Mouse (Mus musculus): Measurements from ENCODE around the gene Mybpc2.

The Mybpc2 gene

DNA sequence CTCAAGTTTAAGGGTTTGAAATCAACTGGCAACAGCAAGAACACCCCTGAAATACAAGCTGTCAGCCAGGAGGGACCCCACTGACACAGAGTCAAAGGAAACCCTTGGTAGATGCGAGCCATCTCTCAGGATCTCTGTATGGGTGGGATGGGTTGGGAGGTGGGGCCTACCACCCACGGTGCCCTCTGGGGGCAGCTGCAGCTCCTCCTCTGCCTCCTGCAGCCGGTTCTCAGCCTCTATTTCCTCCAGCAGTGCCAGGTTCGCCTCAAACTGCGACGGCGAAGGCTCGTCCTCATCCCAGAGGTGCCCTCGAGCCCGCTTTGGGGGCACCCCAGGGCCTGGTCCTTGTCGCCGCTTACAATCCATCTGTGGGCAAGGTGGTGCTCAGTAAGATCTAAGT lies 18.6 kb upstream of the Mybpc2 start:
- DNase-seq: peak; percentile 61

DNA sequence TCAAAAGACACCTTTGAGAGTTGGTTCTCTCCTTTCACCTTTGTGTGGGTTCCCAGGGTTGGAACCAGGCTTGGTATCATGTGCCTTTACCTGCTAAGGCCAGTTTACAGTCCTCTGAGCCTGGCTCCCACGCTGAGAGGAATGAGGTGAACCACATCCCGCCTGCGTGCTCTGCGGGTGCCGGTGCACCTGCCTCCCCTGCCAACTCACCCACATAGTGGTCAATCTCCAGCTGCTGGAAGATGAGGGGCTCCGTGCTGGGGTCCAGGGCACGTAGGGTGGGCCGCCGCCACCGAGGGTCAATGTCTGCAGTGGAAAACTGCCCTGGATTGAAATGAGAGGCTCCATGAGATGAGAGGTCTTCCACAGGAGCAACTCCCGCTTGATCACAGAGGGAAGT lies 18.1 kb upstream of the Mybpc2 start:
- peak; percentile 53 for DNase-seq

DNA sequence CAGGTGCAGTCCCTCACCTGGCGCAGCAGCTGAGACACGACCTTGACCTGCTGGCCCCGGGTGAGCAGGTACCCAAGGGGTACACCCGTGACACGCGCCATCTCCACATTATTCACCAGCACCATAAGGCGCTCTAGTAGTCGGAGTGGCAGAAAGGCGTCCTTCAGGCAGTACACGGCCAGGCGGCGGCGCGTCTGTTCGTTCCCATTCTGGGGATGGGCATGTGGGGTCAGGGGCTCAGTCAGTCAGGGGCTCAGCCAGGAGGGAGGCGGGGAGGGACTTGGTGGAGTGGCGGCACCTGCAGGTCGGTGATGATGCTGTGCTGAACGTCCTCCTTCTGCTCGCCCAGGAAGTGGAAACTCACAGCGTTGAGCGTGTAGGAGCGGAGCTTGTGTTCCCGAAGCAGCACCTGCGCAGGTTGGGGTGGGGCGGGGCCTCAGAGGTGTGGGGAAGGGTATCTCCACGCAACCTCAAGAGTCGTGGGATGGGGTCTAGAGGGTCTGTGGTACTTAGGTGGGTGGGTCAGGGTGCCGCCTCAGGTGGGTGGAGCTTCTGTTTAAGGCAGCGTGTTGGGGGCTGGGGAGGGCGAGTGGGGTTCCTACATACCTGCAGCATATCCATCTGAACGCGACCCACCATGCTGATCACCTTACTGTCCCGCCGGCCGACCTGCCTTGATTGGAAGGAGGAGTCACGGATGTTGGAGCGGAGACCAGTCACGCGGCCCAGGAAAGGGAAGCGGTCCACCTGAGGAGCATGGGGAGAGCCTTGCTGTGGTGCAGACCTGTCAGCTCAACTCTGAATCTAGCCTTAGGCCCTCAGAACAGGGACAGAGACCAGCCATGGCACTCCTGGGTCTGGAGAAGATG lies 14.5 kb upstream of the Mybpc2 start:
- no peak for DNase-seq

DNA sequence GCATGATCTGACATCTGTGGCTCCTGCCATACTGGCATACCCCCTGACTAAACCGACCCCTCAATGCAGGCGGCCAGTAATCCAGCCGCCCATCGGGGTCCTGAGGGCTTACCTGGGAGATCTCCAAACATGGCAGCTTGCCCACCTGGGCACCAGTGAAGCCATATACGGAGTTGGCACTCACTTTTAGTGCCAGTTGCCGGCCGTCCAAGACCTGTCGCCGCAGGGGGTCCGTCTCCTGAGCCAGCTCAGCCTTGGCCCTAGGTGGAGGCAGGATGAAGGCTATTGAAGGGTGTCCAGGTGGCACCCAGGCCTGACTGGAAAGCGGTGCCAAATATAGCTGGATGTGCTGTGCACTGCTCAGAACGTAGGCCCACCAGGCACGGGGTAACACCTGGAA lies 13.0 kb upstream of the Mybpc2 start:
- no peak for DNase-seq

DNA sequence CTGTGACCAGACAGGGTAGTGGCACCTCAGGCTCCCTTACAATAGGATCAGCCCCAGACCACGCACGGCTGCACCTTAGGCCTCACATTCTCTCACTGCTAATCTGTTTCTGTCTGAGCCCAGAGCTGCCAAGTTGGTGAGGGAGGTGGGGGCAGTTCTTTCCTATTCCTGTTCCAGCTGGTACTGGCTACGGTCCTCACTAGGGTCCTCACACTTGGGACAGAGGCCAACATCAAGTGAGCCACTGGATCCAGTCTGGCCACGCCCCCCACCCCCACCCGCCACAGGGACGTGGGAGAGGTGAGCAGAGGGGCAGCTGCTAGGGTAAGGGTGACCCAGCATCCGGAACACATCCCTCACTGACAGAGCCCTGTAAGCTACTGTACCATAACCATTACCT lies 12.6 kb upstream of the Mybpc2 start:
- no peak for DNase-seq

DNA sequence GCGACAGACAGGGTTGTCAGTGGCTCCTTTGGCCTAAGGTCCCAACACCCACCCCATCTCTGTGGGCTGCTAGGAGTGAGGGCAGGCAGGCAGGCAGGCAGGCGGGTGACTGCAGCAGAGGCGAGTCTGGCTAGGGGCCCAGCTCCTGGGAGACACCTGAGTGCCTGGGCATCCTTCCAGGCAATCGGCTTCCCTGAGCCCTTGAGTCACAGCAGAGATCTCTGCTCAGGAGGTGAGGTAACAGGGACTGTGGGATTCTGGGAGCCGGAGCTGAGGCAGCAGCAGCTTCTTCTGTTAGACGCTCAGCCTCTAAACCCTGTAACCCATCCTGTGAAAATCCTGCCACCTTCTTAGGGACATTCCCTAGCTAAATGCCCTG lies 12.1 kb upstream of the Mybpc2 start:
- DNase-seq: no peak

DNA sequence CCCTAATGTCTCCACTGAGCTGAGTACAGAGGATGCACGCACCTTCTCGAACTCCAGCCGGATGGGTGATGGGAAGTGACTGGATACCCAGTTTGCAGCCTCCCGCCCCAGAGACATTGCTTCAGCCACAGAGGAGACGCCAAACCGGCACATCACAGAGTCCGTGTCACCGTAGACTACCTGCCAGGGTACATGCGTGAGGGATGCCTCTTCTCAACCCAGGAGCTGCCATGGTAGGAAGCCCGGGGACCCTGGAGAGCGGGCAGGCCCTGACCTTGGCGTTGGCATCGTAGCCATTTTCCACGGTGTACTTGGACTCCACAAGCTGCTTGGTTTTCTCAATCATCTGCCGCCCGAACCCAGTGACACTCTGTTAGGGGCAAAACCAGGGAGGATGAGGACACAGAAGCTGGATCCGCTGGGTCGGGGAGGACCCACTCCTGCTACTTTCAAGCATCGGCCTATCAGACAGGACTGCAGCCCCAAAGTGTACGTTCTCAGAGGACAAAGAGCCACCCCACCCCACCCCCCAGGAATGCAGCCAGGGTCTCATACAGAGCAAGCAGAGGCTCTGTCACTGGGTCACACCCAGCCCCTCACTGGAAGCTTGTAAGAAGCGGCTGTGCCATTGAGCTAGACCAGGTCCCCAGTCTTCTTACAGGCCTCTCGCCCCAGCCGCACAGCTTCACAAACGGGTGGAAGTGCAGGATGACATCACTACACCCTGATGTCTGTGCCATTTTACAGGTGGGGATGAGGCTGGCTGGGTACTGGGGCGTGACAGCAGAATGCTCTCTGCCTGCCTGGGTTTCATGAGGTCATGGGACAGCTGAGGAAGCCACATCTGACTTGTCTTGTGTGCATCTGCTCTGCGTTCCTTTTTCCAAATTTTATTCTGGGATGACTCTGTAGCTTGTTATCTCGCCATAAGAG lies 11.5 kb upstream of the Mybpc2 start:
- no peak for DNase-seq

DNA sequence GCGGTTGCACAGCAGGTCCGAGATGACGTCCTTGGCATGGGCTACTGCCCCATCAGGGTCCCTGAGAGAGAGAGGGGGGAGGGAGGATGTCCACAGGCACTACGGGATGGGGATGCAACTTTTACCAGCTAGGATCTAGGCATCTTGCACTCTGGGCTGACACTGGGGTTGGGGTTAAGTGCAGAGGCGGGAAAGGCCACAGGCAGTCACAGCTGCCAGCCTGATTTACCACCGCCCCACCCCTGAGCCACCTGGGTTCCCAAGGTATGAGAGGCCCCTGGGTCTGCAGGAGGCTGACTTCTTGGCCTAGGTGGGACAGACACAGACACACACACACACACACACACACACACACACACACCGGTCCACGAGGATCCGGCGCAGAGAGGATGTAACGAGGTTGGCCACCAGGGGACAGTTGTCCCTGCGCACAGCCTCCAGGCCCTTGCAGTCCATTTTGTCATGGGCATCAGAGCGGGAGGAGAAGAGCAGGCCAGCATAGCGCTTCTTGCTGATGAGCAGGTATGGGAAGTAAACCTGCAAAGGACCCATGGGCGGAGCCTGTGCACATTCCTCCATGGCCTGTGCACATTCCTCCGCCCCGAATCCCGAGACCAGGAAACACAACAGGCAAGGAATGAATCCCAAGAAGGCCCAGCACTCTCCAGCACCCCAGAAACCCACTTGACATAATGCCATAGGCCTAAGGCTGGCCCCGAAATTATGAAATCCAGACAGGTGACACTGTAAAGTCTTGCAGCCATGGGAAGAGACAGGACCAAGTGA lies 10.4 kb upstream of the Mybpc2 start:
- peak; percentile 16 for DNase-seq

DNA sequence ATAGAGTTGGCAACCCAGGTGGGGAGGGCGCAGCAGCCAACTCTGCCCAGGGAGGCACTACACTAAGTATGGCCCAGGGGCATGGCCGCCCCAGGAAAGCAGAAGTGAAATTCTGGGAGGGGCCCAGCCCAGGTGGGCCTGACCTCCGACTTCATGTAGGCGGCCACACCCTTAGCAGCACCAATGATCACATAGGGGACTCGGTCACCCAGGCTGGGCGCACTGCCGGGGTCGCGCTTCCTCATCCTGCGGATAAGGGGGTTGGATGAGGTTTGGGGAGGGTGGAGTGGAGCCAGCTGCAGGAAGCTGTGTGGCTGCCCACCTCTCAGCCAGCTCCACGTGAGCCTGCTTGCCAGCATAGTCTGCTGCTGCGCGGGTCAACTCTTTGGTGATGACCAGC lies 9.8 kb upstream of the Mybpc2 start:
- DNase-seq: peak; percentile 33

DNA sequence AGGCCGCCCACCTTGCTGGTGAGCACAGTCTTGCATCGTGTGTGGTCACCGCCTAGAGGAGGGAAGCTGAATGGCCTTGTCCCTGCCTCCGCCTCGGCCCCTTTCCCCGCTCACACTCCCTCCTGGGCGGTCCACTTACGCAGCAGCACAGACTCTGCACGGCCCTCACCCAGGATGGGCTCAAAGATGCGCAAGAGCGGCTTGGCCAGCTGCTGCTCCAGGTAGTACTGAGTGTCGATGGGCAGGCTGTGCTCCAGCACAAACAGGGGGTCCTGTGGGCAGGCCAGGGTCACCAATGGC lies 9.2 kb upstream of the Mybpc2 start:
- no peak for DNase-seq

DNA sequence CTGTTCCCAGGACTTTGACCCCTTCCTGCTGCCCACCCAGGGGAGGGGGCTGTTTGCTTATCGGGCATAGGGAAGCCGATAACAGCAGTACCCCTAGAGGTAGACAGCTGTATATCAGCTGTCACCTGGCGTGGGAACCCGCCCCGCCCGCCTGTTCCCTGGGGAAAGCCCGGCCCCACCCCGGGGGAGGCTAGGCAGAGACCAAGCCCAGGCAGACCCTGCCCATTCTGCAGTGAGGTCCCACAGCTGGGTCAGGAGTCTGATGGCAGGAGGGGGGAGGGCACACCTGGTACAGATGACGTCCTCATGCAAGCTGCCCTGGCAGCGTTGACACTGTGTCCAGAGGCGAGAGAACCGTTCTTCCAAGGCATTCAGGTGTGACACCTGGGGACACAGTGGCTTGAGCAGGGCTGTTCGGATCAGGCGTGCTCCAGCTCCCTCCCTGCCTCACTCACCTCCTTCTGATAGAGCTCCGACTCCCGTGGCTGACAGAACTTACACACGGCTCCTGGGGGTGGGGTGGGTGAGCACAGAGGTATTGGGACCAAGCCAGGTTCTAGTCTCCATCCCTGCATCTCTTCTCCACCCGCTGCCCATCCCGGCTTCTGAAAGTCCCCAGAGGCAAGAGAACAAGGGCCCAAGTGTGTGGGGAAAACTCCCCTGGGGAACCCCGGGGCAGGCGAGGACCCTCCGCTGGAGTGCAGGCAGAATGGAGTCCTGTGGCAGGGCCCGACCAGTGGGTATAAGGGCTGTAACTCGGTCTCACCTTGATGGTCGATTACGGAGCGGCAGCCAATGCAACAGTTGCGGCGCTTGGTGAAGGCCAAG lies 8.7 kb upstream of the Mybpc2 start:
- DNase-seq: peak; percentile 6

DNA sequence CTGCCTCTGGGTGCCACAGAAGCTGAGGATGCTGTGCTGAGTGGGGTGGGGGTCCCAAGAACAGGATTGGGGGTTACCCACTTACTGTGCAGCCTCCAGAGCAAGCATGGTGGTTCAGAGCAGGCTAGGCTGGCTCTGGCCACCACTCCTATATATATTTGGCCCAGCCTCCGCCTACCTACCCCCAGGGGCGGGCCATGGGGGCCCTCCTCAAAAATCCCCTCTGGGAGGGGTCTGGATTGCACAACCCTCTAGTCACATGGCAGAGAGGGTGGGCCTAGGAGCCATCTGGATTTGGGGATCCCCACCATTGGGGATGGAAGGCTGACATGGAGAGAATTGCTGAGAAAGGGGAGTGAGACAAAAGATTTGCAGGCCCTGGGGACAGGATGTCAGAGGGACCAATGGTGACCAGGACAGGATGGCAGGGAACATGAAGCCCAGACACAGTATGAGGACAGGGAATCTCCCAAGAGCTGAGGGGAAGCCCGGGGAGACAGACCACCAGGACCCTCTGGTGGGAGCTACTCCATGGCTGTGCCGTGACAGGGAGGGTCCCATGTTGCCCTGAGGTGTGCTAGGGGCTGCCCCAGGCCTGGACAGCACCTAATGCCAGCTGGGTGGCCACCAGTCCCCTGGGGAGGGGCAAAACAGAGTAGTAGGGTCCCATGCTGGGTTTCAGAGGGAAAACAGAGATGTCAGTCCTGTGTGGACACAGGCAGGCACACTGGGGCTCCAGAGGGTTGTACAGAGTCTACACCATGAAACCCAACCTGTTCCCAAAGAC lies 7.7 kb upstream of the Mybpc2 start, which contains the start of gene Spib:
Spib (minus strand) TSS at position 126 of the 787 bp plus-strand sequence.
- DNase-seq: peak; percentile 16

DNA sequence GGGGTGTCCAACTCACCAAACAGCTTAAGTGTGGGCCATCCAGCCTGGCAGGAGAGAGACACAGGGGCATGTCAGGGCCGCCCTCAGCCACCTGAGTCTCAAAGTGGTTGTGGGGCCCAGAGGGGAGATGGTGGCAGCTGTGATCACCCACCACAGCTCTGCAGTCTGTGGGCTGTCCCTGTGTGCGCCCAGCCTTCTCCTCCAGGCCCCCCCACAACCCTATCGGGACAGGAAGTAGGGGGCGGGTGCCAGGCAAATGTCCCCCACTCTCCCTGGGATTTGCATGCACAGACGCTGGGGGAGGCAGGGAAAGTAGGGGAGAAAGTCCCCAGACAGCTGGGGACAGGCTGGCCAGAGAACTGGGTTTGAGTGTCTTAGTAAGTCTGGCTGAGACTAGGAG lies 6.8 kb upstream of the Mybpc2 start:
- peak; percentile 63 for DNase-seq

DNA sequence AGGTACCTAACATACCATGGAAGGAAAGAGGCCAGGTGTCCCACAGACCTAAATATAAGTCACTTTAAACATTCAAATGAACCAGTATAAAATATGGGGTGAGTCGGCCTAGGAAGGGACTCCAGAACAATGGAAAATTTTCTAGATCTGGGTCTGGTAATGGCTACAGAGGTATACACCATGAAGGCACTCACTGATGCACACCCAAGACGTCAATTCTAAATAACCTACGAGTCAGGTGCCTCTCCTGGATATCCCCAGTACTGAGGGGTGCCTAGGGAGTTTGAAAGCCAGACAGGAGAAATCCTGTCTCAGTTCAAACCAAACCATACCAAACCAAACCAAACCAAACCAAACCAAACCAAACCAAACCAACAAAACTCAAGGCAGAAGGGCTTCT lies 6.1 kb upstream of the Mybpc2 start:
- no peak for DNase-seq

DNA sequence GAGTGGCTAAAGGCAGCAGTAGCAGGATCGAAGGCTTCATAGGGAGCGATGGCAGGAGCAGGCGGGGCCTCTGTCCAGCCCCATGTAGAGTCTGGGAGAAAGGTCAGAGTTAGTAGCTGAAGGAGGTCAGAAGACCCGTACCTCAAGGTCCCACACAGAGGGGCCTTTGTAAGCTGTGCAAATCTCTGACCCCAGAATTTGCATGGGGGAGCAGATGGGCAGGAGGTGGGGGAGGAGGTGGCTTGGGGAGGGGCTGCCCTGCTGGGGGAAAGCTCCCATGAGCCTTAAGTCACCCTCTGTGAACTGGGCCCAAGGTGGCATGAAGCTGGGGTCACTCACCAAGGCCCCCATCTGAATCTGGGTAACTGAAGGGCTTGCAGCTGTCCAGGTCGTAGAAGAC lies 5.1 kb upstream of the Mybpc2 start:
- DNase-seq: peak; percentile 4

DNA sequence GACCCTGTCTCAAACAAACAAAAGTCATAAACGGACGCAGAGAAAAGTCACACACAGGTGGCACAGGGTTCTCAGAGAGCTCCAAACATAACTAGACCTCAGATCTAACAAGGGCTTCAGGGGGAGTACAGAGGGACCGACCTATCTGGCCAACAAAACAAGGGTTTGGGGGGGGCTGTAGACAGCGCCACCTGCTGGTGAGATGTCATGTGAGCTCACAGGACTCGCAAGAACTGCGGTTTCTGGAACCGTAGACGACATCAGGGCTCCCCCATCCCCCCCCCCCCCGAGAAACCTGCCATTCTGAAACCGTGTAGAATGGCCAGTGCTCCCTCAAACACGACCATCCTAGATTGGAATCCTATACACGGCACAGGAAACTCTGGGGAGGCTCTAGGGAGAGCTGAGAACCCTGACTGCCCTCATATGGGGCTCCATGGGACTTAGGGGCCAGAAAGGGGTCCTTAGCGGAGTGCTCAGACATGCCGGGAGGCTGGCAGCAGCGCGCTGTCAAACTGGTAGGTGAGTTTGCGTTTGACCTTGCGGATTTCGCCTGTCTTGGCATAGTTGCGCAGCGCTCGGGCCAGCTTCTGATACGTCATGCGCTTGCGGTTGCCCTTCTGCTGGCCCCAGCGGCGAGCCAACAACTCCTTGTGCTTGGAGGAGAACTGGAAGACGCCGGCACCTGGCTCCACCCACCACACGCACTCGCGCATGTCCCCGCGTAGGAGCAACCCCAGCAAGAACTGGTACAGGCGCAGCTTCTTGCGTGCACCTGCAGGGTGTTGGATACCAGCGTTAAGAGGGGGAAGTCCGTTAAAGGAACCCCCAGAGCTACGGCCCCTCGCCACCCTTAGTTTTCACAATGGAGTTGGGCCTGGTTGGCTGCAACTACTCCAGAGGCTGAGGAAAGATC lies 3.3 kb upstream of the Mybpc2 start:
- DNase-seq: peak; percentile 89

DNA sequence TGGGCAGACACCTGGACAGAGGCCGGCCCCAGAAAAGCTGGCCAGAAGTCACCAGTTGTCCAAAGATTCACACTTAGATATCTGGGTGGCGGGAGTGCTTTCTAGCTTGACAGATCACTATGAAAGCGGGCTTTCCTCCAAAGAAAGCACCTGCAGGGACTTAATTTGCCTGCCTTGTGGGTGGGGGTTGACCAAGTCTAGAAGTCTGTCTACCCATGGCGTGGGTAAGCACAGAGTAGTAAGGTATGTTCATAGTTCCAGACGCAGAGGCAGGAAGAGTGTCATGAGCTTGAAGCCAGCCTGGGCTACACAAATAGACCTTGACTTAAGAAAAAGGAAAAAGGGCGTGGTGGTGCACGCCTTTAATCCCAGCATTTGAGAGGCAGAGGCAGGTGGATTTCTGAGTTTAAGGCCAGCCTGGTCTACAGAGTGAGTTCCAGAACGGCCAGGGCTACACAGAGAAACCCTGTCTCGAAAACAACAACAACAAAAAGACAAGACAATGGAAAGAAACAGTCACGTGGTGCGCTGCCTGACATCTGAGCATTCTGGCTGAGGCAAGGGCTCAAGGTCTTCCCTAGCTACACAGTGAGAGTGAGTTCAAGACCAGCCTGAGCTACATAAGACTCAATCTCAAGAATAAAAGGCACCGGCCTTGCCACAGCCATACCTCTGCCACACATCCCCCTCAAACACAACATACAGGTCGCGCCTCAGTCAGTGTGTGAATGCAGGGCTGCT lies 2.1 kb upstream of the Mybpc2 start:
- DNase-seq: no peak

DNA sequence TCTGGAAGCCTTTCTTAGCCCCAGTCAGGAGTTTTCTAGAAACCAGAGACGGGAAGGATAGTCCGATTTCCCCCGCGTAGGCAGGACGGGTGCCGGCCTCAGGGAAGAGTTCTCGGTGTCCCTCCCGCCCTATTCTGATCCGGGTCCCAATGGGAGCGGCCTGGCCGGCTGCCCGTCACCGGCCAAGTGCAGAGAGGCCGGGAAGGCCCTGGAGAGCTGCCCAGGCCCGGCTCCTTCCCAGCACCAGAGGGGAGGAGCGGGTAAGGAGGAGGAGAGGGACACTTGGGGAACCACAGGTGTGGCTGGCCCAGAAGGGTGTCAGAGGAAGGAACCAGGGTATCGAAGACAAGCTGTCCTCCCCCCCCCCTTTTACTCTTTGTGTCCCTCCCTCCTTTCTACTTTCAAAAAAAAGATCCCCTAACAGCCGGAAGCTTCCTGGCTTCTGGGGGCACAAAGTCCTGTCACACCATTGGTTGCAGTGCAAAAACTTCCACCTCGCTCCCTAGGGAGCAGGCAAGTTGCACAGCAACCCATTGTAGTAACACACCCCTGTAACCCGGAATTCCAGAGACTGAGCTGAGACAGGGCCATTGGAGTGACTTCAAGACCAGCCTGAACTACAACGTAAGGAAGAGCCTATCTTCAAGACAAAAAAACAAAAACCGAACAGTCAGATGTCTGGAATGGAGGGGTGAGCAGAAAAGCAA lies 823 bp upstream of the Mybpc2 start:
- peak; percentile 23 for DNase-seq

DNA sequence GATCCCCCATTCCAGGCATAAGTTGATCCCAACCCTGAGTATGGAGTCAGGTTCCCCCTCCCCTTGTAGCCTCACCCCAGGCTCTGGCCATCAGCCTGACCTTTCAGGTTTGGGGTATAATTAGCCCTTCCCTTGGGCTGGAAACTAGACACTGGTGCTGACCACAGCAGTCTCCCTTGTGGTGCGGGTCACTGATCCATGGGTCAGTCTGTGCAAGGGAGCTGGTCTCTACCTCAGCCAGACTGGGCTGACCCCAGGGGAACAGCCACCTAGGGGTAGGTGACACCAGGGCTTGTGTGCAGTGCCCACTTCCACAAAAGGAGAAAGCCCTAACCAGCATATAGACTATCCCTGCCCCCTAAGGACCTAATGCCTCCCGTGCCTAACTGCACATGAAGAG lies 1.4 kb downstream of the Mybpc2 start:
- DNase-seq: no peak

All from thymus, postnatal 14 days (tissue).